ENCODE assay signal across 9 mouse cellular contexts in the genomic region with DNA sequence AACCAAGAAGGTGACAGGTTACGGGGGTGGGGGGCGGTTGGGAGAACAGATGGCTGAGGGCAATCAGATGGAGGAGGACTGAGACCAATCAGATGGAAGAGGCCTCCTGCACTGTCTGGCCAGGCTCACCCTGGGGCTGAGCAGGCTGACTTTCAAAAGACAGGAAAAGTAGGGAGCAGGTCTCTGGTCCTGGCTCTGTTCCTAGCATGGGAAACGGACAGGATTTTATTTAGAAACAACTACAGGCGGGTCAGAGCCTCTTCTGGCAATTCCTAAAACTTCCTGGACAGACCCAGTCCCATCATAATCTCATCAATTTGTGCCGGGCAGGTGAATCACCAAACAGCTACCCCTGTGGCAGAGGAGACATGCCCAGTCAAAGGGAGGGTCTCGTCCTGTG.
DNase-seq lines count a peak whose midpoint lies in the region; ATAC-seq lines count a peak whose summit lies in the region.
"Had no signal": no experiment of that assay in that cellular context is flagged by ENCODE, and none has a peak within 500 bp of the region (broad histone marks: within the 10 kb centered on the region; RNA-seq: fewer than 3 reads in every experiment).

No protein-coding gene starts in this region.

- peaks cover 69% of the 10 kb centered on the region for H3K4me1 ChIP-seq in heart, embryonic 15.5 days (replicated peaks)
- peaks cover 45% of the 10 kb centered on the region for H3K4me1 ChIP-seq in heart, embryonic 12.5 days (replicated peaks)
- peaks cover 93% of the 10 kb centered on the region for H3K4me1 ChIP-seq in hindbrain, embryonic 15.5 days (replicated peaks)
- H3K4me1 ChIP-seq in limb, embryonic 10.5 days: peaks cover 99% of the 10 kb centered on the region

- ATAC-seq in heart, embryonic 15.5 days (replicated peaks; ENCODE audit: insufficient number of reproducible peaks, insufficient read depth, low FRiP score, low read depth): no peak
- no peak for ATAC-seq in heart, embryonic 12.5 days (ENCODE audit: insufficient number of reproducible peaks, low FRiP score)
- no peak for ATAC-seq in hindbrain, embryonic 15.5 days (ENCODE audit: low FRiP score, low read depth)

- H3K4me2 ChIP-seq in heart, embryonic 15.5 days: no peak overlapping the region
- no peak overlapping the region for H3K4me2 ChIP-seq in heart, embryonic 12.5 days
- H3K4me2 ChIP-seq in hindbrain, embryonic 15.5 days: 0 out of 2 replicates have a peak overlapping the region, but pooled peaks have one; percentile 12

- DNase-seq in 3T3-L1 (ENCODE audit: low read depth, low spot score): peak; percentile 19
- peak; percentile 78 for DNase-seq in adipocyte (ENCODE audit: low spot score)
- no peak for DNase-seq in limb, embryonic 10.5 days (ENCODE audit: low spot score)
- DNase-seq in frontal cortex, postnatal 36 days (ENCODE audit: low spot score in 2 of 2): no peak
- DNase-seq in gastrocnemius, postnatal 25 days: no peak

- H3K4me3 ChIP-seq in heart, embryonic 15.5 days: no peak overlapping the region
- no peak overlapping the region for H3K4me3 ChIP-seq in heart, embryonic 12.5 days
- no peak overlapping the region for H3K4me3 ChIP-seq in hindbrain, embryonic 15.5 days
- no peak overlapping the region for H3K4me3 ChIP-seq in limb, embryonic 10.5 days
- H3K4me3 ChIP-seq: limb, embryonic 13.5 days had no signal

- H3K27ac ChIP-seq in heart, embryonic 15.5 days: peak overlapping the region; percentile 67
- H3K27ac ChIP-seq in heart, embryonic 12.5 days (ENCODE audit: poor library complexity, severe bottlenecking): no peak overlapping the region
- H3K27ac ChIP-seq in hindbrain, embryonic 15.5 days (replicated peaks): peak overlapping the region; percentile 74
- H3K27ac ChIP-seq in limb, embryonic 10.5 days: no peak overlapping the region
- H3K27ac ChIP-seq: limb, embryonic 13.5 days had no signal

- H3K9me3 ChIP-seq in heart, embryonic 15.5 days (replicated peaks): no peaks in the 10 kb centered on the region
- no peaks in the 10 kb centered on the region for H3K9me3 ChIP-seq in heart, embryonic 12.5 days (replicated peaks)
- H3K9me3 ChIP-seq in hindbrain, embryonic 15.5 days: no peaks in the 10 kb centered on the region
- H3K9me3 ChIP-seq in limb, embryonic 10.5 days (replicated peaks): no peaks in the 10 kb centered on the region
- H3K9me3 ChIP-seq: limb, embryonic 13.5 days had no signal

- 58% methylated on average over 6 of the region's 6 CpGs for WGBS in heart, embryonic 15.5 days
- 73% methylated on average over 6 of the region's 6 CpGs for WGBS in heart, embryonic 12.5 days
- 49% methylated on average over 6 of the region's 6 CpGs for WGBS in hindbrain, embryonic 15.5 days
- 76% methylated on average over 6 of the region's 6 CpGs for WGBS in limb, embryonic 10.5 days

- H3K36me3 ChIP-seq in heart, embryonic 15.5 days: no peaks in the 10 kb centered on the region
- no peaks in the 10 kb centered on the region for H3K36me3 ChIP-seq in heart, embryonic 12.5 days
- no peaks in the 10 kb centered on the region for H3K36me3 ChIP-seq in hindbrain, embryonic 15.5 days
- H3K36me3 ChIP-seq in limb, embryonic 10.5 days: no peaks in the 10 kb centered on the region
- H3K36me3 ChIP-seq: limb, embryonic 13.5 days had no signal

- H3K27me3 ChIP-seq in heart, embryonic 15.5 days: no peaks in the 10 kb centered on the region
- H3K27me3 ChIP-seq in heart, embryonic 12.5 days (replicated peaks): no peaks in the 10 kb centered on the region; the same call in 1 of the 2 replicates
- no peaks in the 10 kb centered on the region for H3K27me3 ChIP-seq in hindbrain, embryonic 15.5 days
- peaks cover 28% of the 10 kb centered on the region for H3K27me3 ChIP-seq in limb, embryonic 10.5 days (ENCODE audit: low read depth, poor library complexity, severe bottlenecking)

- no peak overlapping the region for H3K9ac ChIP-seq in heart, embryonic 15.5 days
- no peak overlapping the region for H3K9ac ChIP-seq in heart, embryonic 12.5 days
- H3K9ac ChIP-seq in hindbrain, embryonic 15.5 days: no peak overlapping the region
- H3K9ac ChIP-seq: limb, embryonic 13.5 days had no signal

Comparison
In these comparisons a context has a peak if more than half of its experiments do, and no peak if none do; other contexts are left out.
1. H3K27ac ChIP-seq: peak in heart, embryonic 15.5 days (single experiment) and hindbrain, embryonic 15.5 days (single experiment); none in heart, embryonic 12.5 days (single experiment) and limb, embryonic 10.5 days (single experiment).
2. DNase-seq: peak in 3T3-L1 (single experiment) and adipocyte (single experiment); none in limb, embryonic 10.5 days (single experiment), frontal cortex, postnatal 36 days (0 of 2) and gastrocnemius, postnatal 25 days (single experiment).